15 mouse cellular contexts compared by ENCODE assay signal in genomic region chr9:65084198-65084807, GRCm38 (mm10). TPM values are rescaled to one million over a fixed set of nuclear protein-coding genes. Genes with fewer than 3 reads are reported as not detected.
DNase-seq lines count a peak whose midpoint lies in the region; ATAC-seq lines count a peak whose summit lies in the region.
"Had no signal": no experiment of that assay in that cellular context is flagged by ENCODE, and none has a peak within 500 bp of the region (broad histone marks: within the 10 kb centered on the region; RNA-seq: fewer than 3 reads in every experiment).

No protein-coding gene starts in this region.

- no peak overlapping the region for H3K4me2 ChIP-seq in intestine, embryonic 15.5 days (replicated peaks)
- no peak overlapping the region for H3K4me2 ChIP-seq in stomach, embryonic 15.5 days
- H3K4me2 ChIP-seq: embryonic facial prominence, embryonic 13.5 days; heart, embryonic 12.5 days; lung, embryonic 15.5 days had no signal

- no peak overlapping the region for H3K4me3 ChIP-seq in intestine, embryonic 15.5 days (replicated peaks)
- H3K4me3 ChIP-seq in stomach, embryonic 15.5 days (replicated peaks), result no peak overlapping the region
- H3K4me3 ChIP-seq: embryonic facial prominence, embryonic 13.5 days; heart, embryonic 12.5 days; lung, embryonic 15.5 days had no signal

- peaks cover 13% of the 10 kb centered on the region for H3K36me3 ChIP-seq in intestine, embryonic 15.5 days
- H3K36me3 ChIP-seq in stomach, embryonic 15.5 days, result peaks cover 21% of the 10 kb centered on the region

- 55% methylated on average over 7 of the region's 7 CpGs for WGBS in intestine, embryonic 15.5 days
- 63% methylated on average over 7 of the region's 7 CpGs for WGBS in stomach, embryonic 15.5 days

- no peaks in the 10 kb centered on the region for H3K27me3 ChIP-seq in intestine, embryonic 15.5 days (replicated peaks)
- no peaks in the 10 kb centered on the region for H3K27me3 ChIP-seq in stomach, embryonic 15.5 days (replicated peaks)
- H3K27me3 ChIP-seq: embryonic facial prominence, embryonic 13.5 days; heart, embryonic 12.5 days; lung, embryonic 15.5 days had no signal

- ATAC-seq in intestine, embryonic 15.5 days, result peak; percentile 91
- ATAC-seq in stomach, embryonic 15.5 days (ENCODE audit: insufficient read depth, low FRiP score, low read depth), result peak; percentile 86; the same call in 1 of the 2 replicates
- no peak for ATAC-seq in megakaryocyte progenitor cell, adult 5-6 weeks (replicated peaks; ENCODE audit: poor library complexity)
- ATAC-seq: midbrain, embryonic 16.5 days had no signal

- DNase-seq in ovary, adult 18-20 months (ENCODE audit: low spot score), result peak; percentile 56
- DNase-seq in ovary, postnatal 14 days (ENCODE audit: low spot score), result no peak
- peak; percentile 18 for DNase-seq in ZHBTc4 (ENCODE audit: low read depth, low spot score)
- DNase-seq in cerebellum, postnatal 10 days, result no peak
- no peak for DNase-seq in thymus, postnatal 10 days (ENCODE audit: low spot score in 2 of 2)
- DNase-seq: cerebellum, adult 8-10 months; thymus, postnatal 4 days had no signal

- 0 out of 2 replicates have a peak overlapping the region, but pooled peaks have one; percentile 11 for H3K27ac ChIP-seq in intestine, embryonic 15.5 days
- no peak overlapping the region; the same call in 1 of the 2 replicates for H3K27ac ChIP-seq in stomach, embryonic 15.5 days
- H3K27ac ChIP-seq: lung, embryonic 15.5 days had no signal

- no peaks in the 10 kb centered on the region for H3K9me3 ChIP-seq in intestine, embryonic 15.5 days
- H3K9me3 ChIP-seq in stomach, embryonic 15.5 days, result no peaks in the 10 kb centered on the region
- H3K9me3 ChIP-seq: embryonic facial prominence, embryonic 13.5 days; heart, embryonic 12.5 days; lung, embryonic 15.5 days had no signal

- H3K4me1 ChIP-seq in intestine, embryonic 15.5 days (replicated peaks), result no peaks in the 10 kb centered on the region; the same call in 1 of the 2 replicates
- H3K4me1 ChIP-seq in stomach, embryonic 15.5 days, result no peaks in the 10 kb centered on the region
- H3K4me1 ChIP-seq: lung, embryonic 15.5 days had no signal

- H3K9ac ChIP-seq in intestine, embryonic 15.5 days, result no peak overlapping the region
- no peak overlapping the region for H3K9ac ChIP-seq in stomach, embryonic 15.5 days
- H3K9ac ChIP-seq: embryonic facial prominence, embryonic 13.5 days; heart, embryonic 12.5 days; lung, embryonic 15.5 days had no signal

RNA-seq across cellular contexts. Expression of gene Igdcc4, which starts 17.0 kb away (rescaled TPM):
- polyA plus RNA-seq in intestine, embryonic 15.5 days (2015; fragmentation: Nextera tagmentation; extraction: Ambion mirVana), result 21.1 and 22.7 TPM in 2 replicates
- polyA plus RNA-seq in stomach, embryonic 15.5 days (2015; fragmentation: Nextera tagmentation; extraction: Ambion mirVana), result 27.3 and 30.6 TPM in 2 replicates
- 0.02 TPM in 1 of 2 replicates, not detected in the other for total RNA-seq in megakaryocyte progenitor cell, adult 5-6 weeks (2015)
- under 0.01 and 0.07 TPM in 2 replicates for total RNA-seq in megakaryocyte progenitor cell, adult 5-6 weeks (2017)

RNA-seq across cellular contexts. Expression of gene Dpp8, which starts 52.1 kb away (rescaled TPM):
- 33.1 TPM in 2 replicates for polyA plus RNA-seq in intestine, embryonic 15.5 days (2015; fragmentation: Nextera tagmentation; extraction: Ambion mirVana)
- 32.5 and 39.4 TPM in 2 replicates for polyA plus RNA-seq in stomach, embryonic 15.5 days (2015; fragmentation: Nextera tagmentation; extraction: Ambion mirVana)
- total RNA-seq in megakaryocyte progenitor cell, adult 5-6 weeks (2015), result 74.2 and 77.9 TPM in 2 replicates
- 86.9 and 102 TPM in 2 replicates for total RNA-seq in megakaryocyte progenitor cell, adult 5-6 weeks (2017)

RNA-seq across cellular contexts. Expression of gene Igdcc3, which starts 56.7 kb away (rescaled TPM):
- 0.99 and 1.4 TPM in 2 replicates for polyA plus RNA-seq in intestine, embryonic 15.5 days (2015; fragmentation: Nextera tagmentation; extraction: Ambion mirVana)
- 1.5 TPM in 2 replicates for polyA plus RNA-seq in stomach, embryonic 15.5 days (2015; fragmentation: Nextera tagmentation; extraction: Ambion mirVana)
- total RNA-seq in megakaryocyte progenitor cell, adult 5-6 weeks (2015), result not detected in 2 replicates
- total RNA-seq in megakaryocyte progenitor cell, adult 5-6 weeks (2017), result not detected in 2 replicates
- polyA plus RNA-seq: large intestine, adult 2 months had no signal

Comparison
In these comparisons a context has a peak if more than half of its experiments do, and no peak if none do; other contexts are left out.
1. DNase-seq: peak in ovary, adult 18-20 months (single experiment) and ZHBTc4 (single experiment); none in ovary, postnatal 14 days (single experiment), cerebellum, postnatal 10 days (0 of 2) and thymus, postnatal 10 days (0 of 2).